Mouse (Mus musculus) layer of hippocampus, adult 9-11 months (tissue): Measurements from ENCODE around the gene Arid3b.

Source experiments
- DNase-seq: peaks from one replicate; pipeline ENCODE4 v3.0.0; 2022

Arid3b gene

DNA sequence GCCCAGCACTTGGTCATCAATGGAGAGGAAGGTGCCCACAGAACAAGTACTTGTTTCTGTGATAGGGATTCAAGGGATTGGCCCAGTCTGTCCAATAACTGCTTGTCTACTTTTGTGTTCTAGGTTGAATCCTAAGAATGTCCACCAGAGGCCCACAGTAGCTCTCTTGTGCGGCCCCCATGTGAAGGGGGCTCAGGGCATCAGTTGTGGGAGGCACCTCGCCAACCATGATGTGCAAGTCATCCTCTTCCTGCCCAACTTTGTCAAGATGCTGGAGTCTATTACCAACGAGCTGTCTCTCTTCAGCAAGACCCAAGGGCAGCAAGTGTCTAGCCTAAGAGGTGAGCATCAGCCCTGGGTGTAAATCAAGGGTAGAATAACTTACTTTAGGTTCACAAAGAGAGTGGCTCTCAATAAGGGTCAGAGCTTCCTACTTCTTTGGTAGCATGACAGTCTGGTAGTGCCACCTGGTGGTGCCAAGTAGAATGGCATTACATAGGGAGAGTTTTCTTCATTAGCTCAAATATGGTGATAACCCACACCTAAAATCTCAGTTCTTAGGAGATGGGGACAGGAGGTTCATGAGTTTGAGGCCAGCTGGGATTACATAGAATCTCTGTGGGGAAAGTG, 92.0 kb downstream of the Arid3b start:
- no peak for DNase-seq
